Mouse (Mus musculus): ENCODE measurements around the gene Dph2. TPM values are rescaled to one million over a fixed set of nuclear protein-coding genes. Genes with fewer than 3 reads are reported as not detected.
A peak's percentile ranks its signal among the peaks of the same experiment; 100 is the strongest.

Dph2 gene
- polyA plus RNA-seq, 1 experiment from 2014 or later = 6.9 TPM

DNA sequence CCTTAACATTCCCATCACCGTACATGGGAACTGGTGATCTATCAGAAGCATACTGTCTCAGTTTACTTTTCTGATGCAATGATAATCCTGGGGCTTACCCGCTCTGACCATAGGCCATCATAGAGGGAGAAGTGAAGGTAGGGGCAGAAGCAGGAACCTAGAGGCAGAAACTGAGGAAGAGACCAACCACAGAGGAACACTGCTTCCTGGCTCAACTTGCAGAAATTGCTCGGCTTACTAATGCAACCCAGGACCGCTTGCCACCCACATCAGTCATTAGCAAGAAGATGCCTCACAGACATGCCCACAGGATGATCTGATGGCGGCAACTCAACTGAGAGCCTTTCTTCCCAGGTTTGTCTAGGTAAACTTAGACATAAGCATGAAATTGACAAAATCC lies 26.9 kb upstream of the Dph2 start:
- Histone ChIP-seq H3K27ac (replicated peaks) (no peak overlapping the region), H3K27me3 (peaks cover 30% of the 10 kb centered on the region), H3K9me3 (replicated peaks) (no peaks in the 10 kb centered on the region), H3K4me2 (no peak overlapping the region), H3K4me1 (replicated peaks) (peaks cover 44% of the 10 kb centered on the region), H3K9ac (no peak overlapping the region), H3K4me3 (replicated peaks) (no peak overlapping the region), H3K36me3 (replicated peaks) (no peaks in the 10 kb centered on the region)
- ATAC-seq (ENCODE audit: insufficient read depth) = no peak
- WGBS (ENCODE audit: insufficient replicate concordance) = 50% methylated on average over 5 of the region's 5 CpGs

DNA sequence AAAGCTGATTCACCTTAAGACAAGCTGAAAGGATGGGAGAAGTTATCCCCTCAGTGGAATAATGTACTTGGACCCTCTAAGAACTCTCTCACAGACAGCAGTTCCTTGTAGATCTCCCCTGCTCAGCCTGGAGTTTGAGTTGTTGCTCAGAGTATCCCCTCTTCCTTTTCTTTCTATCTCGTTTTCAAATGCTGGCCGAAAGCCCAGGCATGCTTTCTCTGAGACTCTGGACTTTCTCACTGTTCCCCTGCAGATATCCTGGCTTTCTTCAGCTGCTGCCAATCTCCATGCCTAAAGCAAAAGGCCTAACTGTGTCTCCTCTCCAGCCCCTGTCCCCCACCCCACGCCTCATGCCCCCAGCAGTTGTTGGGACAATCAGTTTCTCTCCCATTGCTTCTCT lies 26.4 kb upstream of the Dph2 start:
- Histone ChIP-seq H3K27ac (replicated peaks) (no peak overlapping the region), H3K9ac (no peak overlapping the region), H3K4me3 (replicated peaks) (no peak overlapping the region), H3K4me2 (no peak overlapping the region), H3K9me3 (replicated peaks) (no peaks in the 10 kb centered on the region), H3K27me3 (peaks cover 25% of the 10 kb centered on the region), H3K4me1 (replicated peaks) (peaks cover 49% of the 10 kb centered on the region), H3K36me3 (replicated peaks) (no peaks in the 10 kb centered on the region)
- ATAC-seq (ENCODE audit: insufficient read depth) = no peak
- WGBS (ENCODE audit: insufficient replicate concordance) = 62% methylated on average over 3 of the region's 3 CpGs

DNA sequence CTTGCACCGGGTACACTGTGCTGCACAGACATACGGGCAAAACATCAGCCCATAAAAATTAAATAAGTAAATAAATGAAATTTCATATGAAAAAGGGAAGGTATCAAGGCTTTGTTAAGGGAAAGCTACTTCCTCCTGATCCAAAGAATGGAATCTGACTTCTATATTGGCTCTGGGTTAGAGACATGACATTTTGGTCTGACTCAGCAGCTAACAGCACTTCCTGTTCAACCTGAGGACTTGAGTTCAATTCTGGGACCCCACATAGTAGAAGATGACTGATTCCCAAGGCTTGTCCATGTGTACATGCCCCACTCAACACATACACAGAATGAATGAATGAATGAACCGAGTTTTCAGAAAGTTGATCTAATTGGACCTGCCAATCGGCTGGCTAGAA lies 26.0 kb upstream of the Dph2 start:
- Histone ChIP-seq H3K27ac (replicated peaks) (no peak overlapping the region), H3K4me1 (replicated peaks) (peaks cover 53% of the 10 kb centered on the region), H3K4me3 (replicated peaks) (no peak overlapping the region), H3K27me3 (peaks cover 21% of the 10 kb centered on the region), H3K4me2 (no peak overlapping the region), H3K9me3 (replicated peaks) (no peaks in the 10 kb centered on the region), H3K36me3 (replicated peaks) (no peaks in the 10 kb centered on the region), H3K9ac (no peak overlapping the region)
- ATAC-seq (ENCODE audit: insufficient read depth) = no peak
- 71% methylated on average over 4 of the region's 4 CpGs for WGBS (ENCODE audit: insufficient replicate concordance)

DNA sequence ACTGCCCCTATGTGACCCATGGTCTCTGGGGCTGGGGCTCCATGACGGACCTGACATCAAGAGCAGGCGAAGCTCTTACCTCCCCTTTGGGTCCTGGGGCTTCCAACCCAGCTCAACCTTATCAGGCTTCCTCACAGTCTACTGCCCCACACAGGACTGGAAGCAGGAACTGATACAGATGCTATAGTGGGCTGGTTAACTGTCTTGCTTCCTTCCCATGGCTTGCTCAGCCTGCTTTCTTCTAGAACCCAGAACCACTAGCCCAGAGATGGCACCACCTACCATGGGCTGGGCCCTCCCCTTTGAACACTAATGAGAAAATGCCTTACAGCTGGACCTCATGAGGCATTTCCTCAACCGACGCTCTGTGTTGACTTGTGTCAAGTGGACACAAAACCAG lies 25.6 kb upstream of the Dph2 start:
- peaks cover 57% of the 10 kb centered on the region for H3K4me1 ChIP-seq (replicated peaks)
- no peak for ATAC-seq (ENCODE audit: insufficient read depth)
- H3K36me3 ChIP-seq (replicated peaks) = 0 out of 2 replicates have a peak, but pooled peaks cover 1% of the 10 kb centered on the region
- no peak overlapping the region for H3K4me2 ChIP-seq
- H3K4me3 ChIP-seq (replicated peaks) = no peak overlapping the region
- WGBS (ENCODE audit: insufficient replicate concordance) = 47% methylated on average over 4 of the region's 4 CpGs
- no peak overlapping the region for H3K27ac ChIP-seq (replicated peaks)
- no peak overlapping the region for H3K9ac ChIP-seq
- H3K27me3 ChIP-seq = peaks cover 17% of the 10 kb centered on the region
- no peaks in the 10 kb centered on the region for H3K9me3 ChIP-seq (replicated peaks)

DNA sequence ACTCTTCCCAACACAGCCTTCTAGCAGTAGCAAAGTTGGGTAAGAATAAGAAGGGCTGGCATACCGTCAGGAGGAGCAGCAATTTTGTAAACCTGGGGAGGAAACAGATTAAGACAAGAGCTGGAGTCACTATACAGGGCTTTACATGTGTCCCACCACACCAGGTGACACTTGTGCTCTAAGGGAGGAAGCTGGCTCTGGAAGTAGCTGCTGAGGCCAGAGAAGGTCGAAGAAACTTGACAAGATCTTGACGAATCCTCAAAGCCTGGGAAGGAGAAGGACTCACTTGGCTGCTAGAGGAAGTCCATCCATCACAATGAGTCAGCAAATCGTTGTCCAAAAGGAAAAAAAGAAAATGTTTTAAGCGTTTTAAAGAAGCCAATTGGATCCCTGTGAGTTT lies 24.6 kb upstream of the Dph2 start:
- 32% methylated on average over 5 of the region's 5 CpGs for WGBS (ENCODE audit: insufficient replicate concordance)
- H3K9ac ChIP-seq = peak overlapping the region; percentile 55; the same call in 1 of the 2 replicates
- H3K36me3 ChIP-seq (replicated peaks) = peaks cover 11% of the 10 kb centered on the region
- ATAC-seq (ENCODE audit: insufficient read depth) = no peak
- H3K27ac ChIP-seq (replicated peaks) = peak overlapping the region; percentile 87; the same call in 1 of the 2 replicates
- H3K4me2 ChIP-seq = peak overlapping the region; percentile 94
- peak overlapping the region; percentile 76; the same call in 1 of the 2 replicates for H3K4me3 ChIP-seq (replicated peaks)
- no peaks in the 10 kb centered on the region for H3K9me3 ChIP-seq (replicated peaks)
- peaks cover 66% of the 10 kb centered on the region for H3K4me1 ChIP-seq (replicated peaks)
- peaks cover 7% of the 10 kb centered on the region; the same call in 1 of the 2 replicates for H3K27me3 ChIP-seq

DNA sequence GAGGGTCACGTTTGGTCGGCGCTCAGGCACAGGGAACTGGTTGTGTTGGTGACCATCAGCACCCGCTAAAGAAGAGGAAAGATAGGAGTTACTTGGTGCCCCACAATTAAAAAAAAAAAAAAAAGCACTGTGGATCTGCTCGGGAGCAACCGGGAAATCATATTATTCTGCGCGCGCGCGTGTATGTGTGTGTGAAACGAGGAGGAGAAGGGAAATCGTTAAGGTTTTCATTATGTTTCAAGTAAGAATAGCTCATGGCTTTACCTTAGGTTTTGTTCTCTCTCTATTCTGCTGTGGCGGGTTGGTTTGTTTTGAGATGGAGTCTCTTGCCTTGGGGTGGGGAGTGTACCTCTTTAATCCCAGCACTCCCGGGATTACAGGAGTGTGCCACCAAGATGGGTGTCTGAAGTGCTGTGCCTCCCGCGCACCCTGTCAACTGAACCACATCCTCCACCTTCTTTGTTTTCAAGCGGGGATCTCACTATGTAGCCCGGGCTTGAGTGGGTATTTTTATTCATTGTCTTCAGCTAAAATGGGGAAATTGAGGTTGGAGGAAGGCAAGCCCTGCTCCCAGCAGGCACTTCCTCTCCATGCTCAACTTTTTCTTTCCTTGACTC lies 23.8 kb upstream of the Dph2 start:
- peaks cover 69% of the 10 kb centered on the region for H3K4me1 ChIP-seq (replicated peaks)
- ATAC-seq (ENCODE audit: insufficient read depth) = no peak
- H3K9me3 ChIP-seq (replicated peaks) = no peaks in the 10 kb centered on the region
- H3K4me3 ChIP-seq (replicated peaks) = peak overlapping the region; percentile 76
- peak overlapping the region; percentile 87 for H3K27ac ChIP-seq (replicated peaks)
- H3K4me2 ChIP-seq = peak overlapping the region; percentile 94
- H3K27me3 ChIP-seq = peaks cover 1% of the 10 kb centered on the region; the same call in 1 of the 2 replicates
- H3K36me3 ChIP-seq (replicated peaks) = peaks cover 18% of the 10 kb centered on the region
- peak overlapping the region; percentile 55 for H3K9ac ChIP-seq
- 1% methylated on average over 19 of the region's 19 CpGs for WGBS (ENCODE audit: insufficient replicate concordance)

DNA sequence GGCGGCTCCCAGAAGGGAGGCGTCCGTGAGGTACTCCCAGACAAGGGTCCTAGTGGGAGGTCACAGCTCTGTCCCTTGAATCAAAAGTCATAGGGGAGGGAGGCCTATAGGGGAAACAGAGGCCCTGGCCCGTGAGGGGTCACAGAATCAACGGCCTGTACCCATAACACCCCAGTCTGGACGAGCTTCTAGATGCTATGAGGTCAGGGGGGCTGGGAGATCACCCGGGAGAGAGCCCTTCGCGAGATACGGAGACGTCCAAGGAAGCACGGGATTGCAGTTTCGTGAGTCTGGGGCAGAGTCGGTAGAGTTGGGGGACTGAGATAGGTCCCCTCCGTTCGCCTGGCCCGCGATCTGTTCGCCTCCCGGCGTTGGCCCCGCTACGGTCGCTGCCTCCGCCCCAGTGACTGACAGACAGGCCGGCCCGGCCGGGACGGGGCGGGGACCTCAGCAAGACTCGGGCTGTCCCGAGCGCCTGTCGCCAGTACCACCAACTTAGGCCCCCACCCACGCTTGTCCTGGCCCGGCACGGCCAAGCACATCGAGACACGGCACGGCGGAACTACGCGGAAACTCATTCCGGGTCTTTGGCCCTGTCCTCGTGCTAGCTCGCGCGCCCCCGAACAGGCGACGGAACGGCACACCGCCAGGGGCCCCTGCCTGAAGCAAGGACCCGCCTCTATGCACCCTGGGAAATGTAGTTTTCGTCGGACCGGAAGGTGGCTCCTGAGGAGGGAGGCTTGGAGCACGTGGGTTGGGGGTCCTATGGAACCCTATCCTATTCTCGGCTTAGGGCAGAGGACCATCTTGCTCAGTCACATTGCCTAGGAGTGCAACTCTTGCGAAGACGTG lies 23.0 kb upstream of the Dph2 start, which contains the start of gene Ipo13:
TSS of gene Ipo13 (minus strand) at position 409 of the 852 bp plus-strand sequence.
- H3K27me3 ChIP-seq = no peaks in the 10 kb centered on the region
- peak within 1 kb of the TSS; percentile 79 for H3K9ac ChIP-seq
- H3K36me3 ChIP-seq (replicated peaks) = peaks cover 22% of the 10 kb centered on the region
- H3K9me3 ChIP-seq (replicated peaks) = no peaks in the 10 kb centered on the region
- H3K4me3 ChIP-seq (replicated peaks) = peak within 1 kb of the TSS; percentile 76
- peak within 1 kb of the TSS; percentile 94 for H3K4me2 ChIP-seq
- H3K4me1 ChIP-seq (replicated peaks) = peaks cover 69% of the 10 kb centered on the region
- peak within 1 kb of the TSS; percentile 87 for H3K27ac ChIP-seq (replicated peaks)
- ATAC-seq (ENCODE audit: insufficient read depth) = peak; percentile 95
- under 1% methylated on average over 61 of the region's 61 CpGs for WGBS (ENCODE audit: insufficient replicate concordance)

DNA sequence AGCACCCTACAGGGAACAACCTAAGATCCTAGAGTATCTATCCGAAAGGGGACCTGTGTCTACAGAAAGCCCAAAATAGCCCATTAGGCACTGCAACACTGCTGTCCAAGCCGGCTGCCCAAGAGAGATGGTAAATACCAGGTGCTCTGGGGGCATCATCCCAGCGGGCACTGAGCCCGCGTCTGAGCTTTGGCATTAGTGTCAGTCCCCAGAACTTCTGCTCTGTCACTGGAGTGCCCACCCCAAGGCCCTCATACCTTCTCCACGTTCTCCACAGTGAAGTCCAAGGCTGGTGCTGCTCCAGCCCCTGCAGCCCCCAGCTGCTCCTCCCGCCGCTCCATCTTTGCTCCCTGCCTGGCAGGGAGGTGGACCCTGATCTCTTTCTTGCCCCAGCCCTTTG lies 22.2 kb upstream of the Dph2 start:
- ATAC-seq (ENCODE audit: insufficient read depth) = no peak
- peaks cover 22% of the 10 kb centered on the region for H3K36me3 ChIP-seq (replicated peaks)
- H3K4me1 ChIP-seq (replicated peaks) = peaks cover 71% of the 10 kb centered on the region
- H3K27me3 ChIP-seq = no peaks in the 10 kb centered on the region
- peak overlapping the region; percentile 79 for H3K9ac ChIP-seq
- 22% methylated on average over 8 of the region's 8 CpGs for WGBS (ENCODE audit: insufficient replicate concordance)
- H3K27ac ChIP-seq (replicated peaks) = peak overlapping the region; percentile 87; the same call in 1 of the 2 replicates
- H3K9me3 ChIP-seq (replicated peaks) = no peaks in the 10 kb centered on the region
- peak overlapping the region; percentile 94 for H3K4me2 ChIP-seq
- peak overlapping the region; percentile 76 for H3K4me3 ChIP-seq (replicated peaks)

DNA sequence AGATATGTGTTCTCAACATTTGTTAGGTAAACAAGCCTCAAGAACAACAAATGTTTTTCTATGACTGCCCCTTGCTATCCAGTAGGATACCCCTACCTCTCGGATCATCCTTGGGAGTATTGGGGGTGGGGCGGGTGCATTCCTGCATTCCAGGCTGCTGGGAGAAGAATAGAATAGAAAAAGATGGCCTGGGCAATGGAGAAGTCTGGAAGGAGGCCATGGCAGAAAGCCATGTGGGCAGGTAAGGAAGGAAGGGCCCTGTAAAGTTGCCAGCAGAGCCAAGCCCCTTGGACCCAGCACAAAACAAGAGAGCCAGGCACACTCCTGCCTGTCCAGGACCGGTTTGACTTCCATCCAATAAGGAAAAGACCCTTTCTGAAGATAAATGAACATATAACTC lies 21.6 kb upstream of the Dph2 start:
- H3K27ac ChIP-seq (replicated peaks) = no peak overlapping the region
- H3K9ac ChIP-seq = peak overlapping the region; percentile 79; the same call in 1 of the 2 replicates
- no peak for ATAC-seq (ENCODE audit: insufficient read depth)
- H3K4me1 ChIP-seq (replicated peaks) = peaks cover 67% of the 10 kb centered on the region
- peak overlapping the region; percentile 94 for H3K4me2 ChIP-seq
- H3K36me3 ChIP-seq (replicated peaks) = peaks cover 22% of the 10 kb centered on the region
- no peaks in the 10 kb centered on the region for H3K9me3 ChIP-seq (replicated peaks)
- H3K4me3 ChIP-seq (replicated peaks) = peak overlapping the region; percentile 76
- WGBS (ENCODE audit: insufficient replicate concordance) = 72% methylated on average over 3 of the region's 3 CpGs
- no peaks in the 10 kb centered on the region for H3K27me3 ChIP-seq

DNA sequence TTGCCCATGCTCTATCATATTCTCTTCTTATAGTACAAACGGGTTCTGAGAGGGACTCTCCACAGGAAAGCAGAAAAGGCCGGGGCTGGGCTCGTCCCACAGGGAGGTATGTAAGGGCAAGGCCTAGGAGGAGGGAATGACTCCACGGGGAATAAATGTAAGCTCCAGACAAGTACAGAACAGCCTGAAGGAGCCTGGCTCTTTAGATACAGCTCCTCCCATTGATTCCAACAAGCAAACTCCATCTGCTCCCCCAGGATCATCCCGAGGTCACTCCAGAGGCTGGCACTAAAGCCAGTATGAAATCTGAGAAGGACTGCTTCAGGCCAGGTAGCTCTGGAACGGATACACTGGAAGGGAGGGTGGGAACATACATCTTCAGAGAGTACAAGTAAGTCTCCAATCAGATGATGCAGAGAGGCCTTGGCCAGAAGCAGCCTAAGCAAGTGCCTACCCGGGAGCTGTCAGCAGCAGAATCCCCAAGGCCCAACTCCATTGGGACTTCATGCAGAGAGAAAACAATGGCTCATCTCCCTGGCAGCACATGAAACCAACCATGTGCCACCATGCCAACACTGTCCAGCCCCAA lies 20.9 kb upstream of the Dph2 start:
- no peak for ATAC-seq (ENCODE audit: insufficient read depth)
- 78% methylated on average over 7 of the region's 7 CpGs for WGBS (ENCODE audit: insufficient replicate concordance)
- peaks cover 24% of the 10 kb centered on the region for H3K36me3 ChIP-seq (replicated peaks)
- peak overlapping the region; percentile 94 for H3K4me2 ChIP-seq
- H3K27me3 ChIP-seq = no peaks in the 10 kb centered on the region
- no peaks in the 10 kb centered on the region for H3K9me3 ChIP-seq (replicated peaks)
- peaks cover 61% of the 10 kb centered on the region for H3K4me1 ChIP-seq (replicated peaks)
- H3K4me3 ChIP-seq (replicated peaks) = peak overlapping the region; percentile 76
- no peak overlapping the region for H3K9ac ChIP-seq
- no peak overlapping the region for H3K27ac ChIP-seq (replicated peaks)

DNA sequence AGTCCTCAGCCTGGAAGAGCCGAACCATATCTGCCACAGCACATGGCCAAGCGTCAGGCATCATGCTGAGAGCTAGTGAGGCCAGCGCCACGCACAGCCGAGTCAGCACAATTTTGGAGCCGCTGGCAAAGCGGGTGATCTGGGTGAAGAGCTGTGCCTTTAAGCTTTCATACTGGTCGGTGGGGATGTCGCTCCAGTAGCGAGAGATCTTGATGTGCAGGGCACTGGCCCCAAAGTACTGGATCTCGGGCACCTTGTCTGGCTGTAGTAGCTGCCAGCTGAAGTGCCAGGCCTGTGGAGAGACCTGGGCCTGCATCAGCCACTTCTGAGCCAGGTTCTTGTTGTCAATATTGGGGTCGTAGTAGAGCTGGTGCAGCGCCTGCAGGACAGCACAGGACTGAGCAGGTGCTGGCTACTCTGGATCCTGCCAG lies 20.3 kb upstream of the Dph2 start:
- H3K36me3 ChIP-seq (replicated peaks) = peaks cover 25% of the 10 kb centered on the region
- H3K4me1 ChIP-seq (replicated peaks) = peaks cover 54% of the 10 kb centered on the region
- no peaks in the 10 kb centered on the region for H3K9me3 ChIP-seq (replicated peaks)
- H3K27me3 ChIP-seq = no peaks in the 10 kb centered on the region
- no peak overlapping the region for H3K4me3 ChIP-seq (replicated peaks)
- no peak overlapping the region for H3K4me2 ChIP-seq
- WGBS (ENCODE audit: insufficient replicate concordance) = 84% methylated on average over 13 of the region's 13 CpGs
- H3K9ac ChIP-seq = no peak overlapping the region
- no peak overlapping the region for H3K27ac ChIP-seq (replicated peaks)
- no peak for ATAC-seq (ENCODE audit: insufficient read depth)
